Mouse (Mus musculus) liver, postnatal 0 days (tissue): ENCODE measurements around the gene 4921524J17Rik.

ENCODE experiments used
- CTCF ChIP-seq: sonication (generic); IDR thresholded peaks from 2 replicates; pipeline ENCODE4 v1.5.1; 2016; ENCODE audit warnings: antibody characterized with exemption, low read depth
- EP300 ChIP-seq: IDR thresholded peaks from 2 replicates; pipeline ENCODE4 v1.6.1; 2016; ENCODE audit warnings: antibody characterized with exemption, low read depth, mild to moderate bottlenecking

GRCm38 (mm10) chr8:85363406-85363805 lies 69.2 kb downstream of the 4921524J17Rik start:
- TF ChIP-seq CTCF: no peak
- peak; percentile 65 for TF ChIP-seq EP300
